Mouse (Mus musculus): ENCODE data around the gene Slc29a1. TPM values are rescaled to one million over a fixed set of nuclear protein-coding genes. Genes with fewer than 3 reads are reported as not detected.

Gene Slc29a1
- 84.7 and 87.8 TPM in 2 replicates for polyA plus RNA-seq (2014; fragmentation: Nextera tagmentation; extraction: Ambion mirVana)

GRCm38 (mm10) chr17:45599446-45600242, at the start of gene Slc29a1:
Gene Slc29a1, minus strand, starts transcription at chr17:45599606.
- H3K4me2 ChIP-seq (ENCODE audit: low read length): peak within 1 kb of the TSS; percentile 80
- H3K27ac ChIP-seq (replicated peaks in 1 of 2; ENCODE audit: control insufficient read depth in 1 of 2, insufficient read depth in 1 of 2, low read depth in 2 of 2, low read length in 2 of 2): no peak within 1 kb of the TSS
- 19% methylated on average over 32 of the region's 32 CpGs for WGBS
- peak within 1 kb of the TSS; percentile 69 for H3K9ac ChIP-seq (ENCODE audit: low read length)
- no peaks in the 10 kb centered on the region for H3K27me3 ChIP-seq (ENCODE audit: control insufficient read depth, insufficient read depth, low read length)
- H3K4me3 ChIP-seq (ENCODE audit: control insufficient read depth in 1 of 2, insufficient read depth in 1 of 2, low read depth in 1 of 2, low read length in 2 of 2): peak within 1 kb of the TSS; percentile 44 to 48
- no peaks in the 10 kb centered on the region for H3K36me3 ChIP-seq (ENCODE audit: control insufficient read depth, insufficient read depth, low read length)
- H3K9me3 ChIP-seq (ENCODE audit: control insufficient read depth, low read length): no peaks in the 10 kb centered on the region
- no peak for ATAC-seq (ENCODE audit: insufficient number of reproducible peaks, insufficient read depth, low FRiP score, low read depth)
- peaks cover 32 to 48% of the 10 kb centered on the region in 2 experiments for H3K4me1 ChIP-seq (ENCODE audit: control insufficient read depth in 2 of 2, insufficient read depth in 2 of 2, low read length in 2 of 2)

GRCm38 (mm10) chr17:45644185-45644584, 44.8 kb upstream of the Slc29a1 start:
- Histone ChIP-seq H3K27ac (replicated peaks in 1 of 2; ENCODE audit: control insufficient read depth in 1 of 2, insufficient read depth in 1 of 2, low read depth in 2 of 2, low read length in 2 of 2) (no peak overlapping the region), H3K36me3 (ENCODE audit: control insufficient read depth, insufficient read depth, low read length) (no peaks in the 10 kb centered on the region), H3K9ac (ENCODE audit: low read length) (no peak overlapping the region), H3K27me3 (ENCODE audit: control insufficient read depth, insufficient read depth, low read length) (no peaks in the 10 kb centered on the region), H3K4me2 (ENCODE audit: low read length) (no peak overlapping the region), H3K4me1 (ENCODE audit: control insufficient read depth in 2 of 2, insufficient read depth in 2 of 2, low read length in 2 of 2) (no peaks in the 10 kb centered on the region), H3K4me3 (ENCODE audit: control insufficient read depth in 1 of 2, insufficient read depth in 1 of 2, low read depth in 1 of 2, low read length in 2 of 2) (no peak overlapping the region), H3K9me3 (ENCODE audit: control insufficient read depth, low read length) (0 out of 2 replicates have a peak, but pooled peaks cover 3% of the 10 kb centered on the region)
- ATAC-seq (ENCODE audit: insufficient number of reproducible peaks, insufficient read depth, low FRiP score, low read depth): no peak
- 90% methylated on average over 4 of the region's 4 CpGs for WGBS

- H3K9ac ChIP-seq (ENCODE audit: low read length): no peak overlapping the region
- no peaks in the 10 kb centered on the region for H3K4me1 ChIP-seq (ENCODE audit: control insufficient read depth in 2 of 2, insufficient read depth in 2 of 2, low read length in 2 of 2)
- H3K36me3 ChIP-seq (ENCODE audit: control insufficient read depth, insufficient read depth, low read length): no peaks in the 10 kb centered on the region
- no peak for ATAC-seq (ENCODE audit: insufficient number of reproducible peaks, insufficient read depth, low FRiP score, low read depth)
- H3K9me3 ChIP-seq (ENCODE audit: control insufficient read depth, low read length): 0 out of 2 replicates have a peak, but pooled peaks cover 3% of the 10 kb centered on the region
- no peak overlapping the region for H3K27ac ChIP-seq (replicated peaks in 1 of 2; ENCODE audit: control insufficient read depth in 1 of 2, insufficient read depth in 1 of 2, low read depth in 2 of 2, low read length in 2 of 2)
- WGBS: 21% methylated on average over 12 of the region's 12 CpGs
- H3K4me2 ChIP-seq (ENCODE audit: low read length): no peak overlapping the region
- no peak overlapping the region for H3K4me3 ChIP-seq (ENCODE audit: control insufficient read depth in 1 of 2, insufficient read depth in 1 of 2, low read depth in 1 of 2, low read length in 2 of 2)
- no peaks in the 10 kb centered on the region for H3K27me3 ChIP-seq (ENCODE audit: control insufficient read depth, insufficient read depth, low read length)
Measured at GRCm38 (mm10) chr17:45642701-45643100, 43.3 kb upstream of the Slc29a1 start.

- no peak overlapping the region for H3K4me3 ChIP-seq (ENCODE audit: control insufficient read depth in 1 of 2, insufficient read depth in 1 of 2, low read depth in 1 of 2, low read length in 2 of 2)
- no peaks in the 10 kb centered on the region for H3K36me3 ChIP-seq (ENCODE audit: control insufficient read depth, insufficient read depth, low read length)
- H3K27me3 ChIP-seq (ENCODE audit: control insufficient read depth, insufficient read depth, low read length): no peaks in the 10 kb centered on the region
- 87% methylated on average over 8 of the region's 8 CpGs for WGBS
- no peak overlapping the region for H3K9ac ChIP-seq (ENCODE audit: low read length)
- ATAC-seq (ENCODE audit: insufficient number of reproducible peaks, insufficient read depth, low FRiP score, low read depth): no peak
- H3K9me3 ChIP-seq (ENCODE audit: control insufficient read depth, low read length): 0 out of 2 replicates have a peak, but pooled peaks cover 3% of the 10 kb centered on the region
- H3K4me1 ChIP-seq (ENCODE audit: control insufficient read depth in 2 of 2, insufficient read depth in 2 of 2, low read length in 2 of 2): no peaks in the 10 kb centered on the region
- H3K4me2 ChIP-seq (ENCODE audit: low read length): no peak overlapping the region
- H3K27ac ChIP-seq (replicated peaks in 1 of 2; ENCODE audit: control insufficient read depth in 1 of 2, insufficient read depth in 1 of 2, low read depth in 2 of 2, low read length in 2 of 2): no peak overlapping the region
Measured at GRCm38 (mm10) chr17:45641981-45642380, 42.6 kb upstream of the Slc29a1 start.

GRCm38 (mm10) chr17:45638596-45639295, 39.3 kb upstream of the Slc29a1 start:
- Histone ChIP-seq H3K4me1 (ENCODE audit: control insufficient read depth in 2 of 2, insufficient read depth in 2 of 2, low read length in 2 of 2) (no peaks in the 10 kb centered on the region), H3K36me3 (ENCODE audit: control insufficient read depth, insufficient read depth, low read length) (no peaks in the 10 kb centered on the region), H3K9ac (ENCODE audit: low read length) (no peak overlapping the region), H3K27ac (replicated peaks in 1 of 2; ENCODE audit: control insufficient read depth in 1 of 2, insufficient read depth in 1 of 2, low read depth in 2 of 2, low read length in 2 of 2) (no peak overlapping the region), H3K4me2 (ENCODE audit: low read length) (no peak overlapping the region), H3K9me3 (ENCODE audit: control insufficient read depth, low read length) (no peaks in the 10 kb centered on the region), H3K27me3 (ENCODE audit: control insufficient read depth, insufficient read depth, low read length) (no peaks in the 10 kb centered on the region), H3K4me3 (ENCODE audit: control insufficient read depth in 1 of 2, insufficient read depth in 1 of 2, low read depth in 1 of 2, low read length in 2 of 2) (no peak overlapping the region)
- no peak for ATAC-seq (ENCODE audit: insufficient number of reproducible peaks, insufficient read depth, low FRiP score, low read depth)
- WGBS: 74% methylated on average over 16 of the region's 16 CpGs

- peaks cover 10 to 12% of the 10 kb centered on the region in 2 experiments for H3K4me1 ChIP-seq (ENCODE audit: control insufficient read depth in 2 of 2, insufficient read depth in 2 of 2, low read length in 2 of 2)
- no peak overlapping the region for H3K4me2 ChIP-seq (ENCODE audit: low read length)
- no peak overlapping the region for H3K4me3 ChIP-seq (ENCODE audit: control insufficient read depth in 1 of 2, insufficient read depth in 1 of 2, low read depth in 1 of 2, low read length in 2 of 2)
- no peak overlapping the region for H3K27ac ChIP-seq (replicated peaks in 1 of 2; ENCODE audit: control insufficient read depth in 1 of 2, insufficient read depth in 1 of 2, low read depth in 2 of 2, low read length in 2 of 2)
- H3K9ac ChIP-seq (ENCODE audit: low read length): no peak overlapping the region
- no peaks in the 10 kb centered on the region for H3K9me3 ChIP-seq (ENCODE audit: control insufficient read depth, low read length)
- no peaks in the 10 kb centered on the region for H3K27me3 ChIP-seq (ENCODE audit: control insufficient read depth, insufficient read depth, low read length)
- 73% methylated on average over 5 of the region's 5 CpGs for WGBS
- no peaks in the 10 kb centered on the region for H3K36me3 ChIP-seq (ENCODE audit: control insufficient read depth, insufficient read depth, low read length)
- no peak for ATAC-seq (ENCODE audit: insufficient number of reproducible peaks, insufficient read depth, low FRiP score, low read depth)
Measured at GRCm38 (mm10) chr17:45634033-45634432, 34.6 kb upstream of the Slc29a1 start.

GRCm38 (mm10) chr17:45631940-45632339, 32.5 kb upstream of the Slc29a1 start:
- 77% methylated on average over 6 of the region's 6 CpGs for WGBS
- Histone ChIP-seq H3K4me2 (ENCODE audit: low read length) (no peak overlapping the region), H3K27ac (replicated peaks in 1 of 2; ENCODE audit: control insufficient read depth in 1 of 2, insufficient read depth in 1 of 2, low read depth in 2 of 2, low read length in 2 of 2) (no peak overlapping the region), H3K4me1 (ENCODE audit: control insufficient read depth in 2 of 2, insufficient read depth in 2 of 2, low read length in 2 of 2) (peaks cover 10 to 14% of the 10 kb centered on the region in 2 experiments), H3K36me3 (ENCODE audit: control insufficient read depth, insufficient read depth, low read length) (no peaks in the 10 kb centered on the region), H3K27me3 (ENCODE audit: control insufficient read depth, insufficient read depth, low read length) (no peaks in the 10 kb centered on the region), H3K4me3 (ENCODE audit: control insufficient read depth in 1 of 2, insufficient read depth in 1 of 2, low read depth in 1 of 2, low read length in 2 of 2) (no peak overlapping the region), H3K9ac (ENCODE audit: low read length) (no peak overlapping the region), H3K9me3 (ENCODE audit: control insufficient read depth, low read length) (no peaks in the 10 kb centered on the region)
- ATAC-seq (ENCODE audit: insufficient number of reproducible peaks, insufficient read depth, low FRiP score, low read depth): no peak
